Mouse (Mus musculus) liver, embryonic 14.5 days (tissue): ENCODE data around the gene Sgsh.

Experiments
- CTCF ChIP-seq: IDR thresholded peaks from 2 replicates; pipeline ENCODE4 v1.5.1; 2016; ENCODE audit warnings: antibody characterized with exemption, low read depth, control low read depth
- EP300 ChIP-seq: IDR thresholded peaks from 2 replicates; pipeline ENCODE4 v1.6.1; 2016; ENCODE audit warnings: antibody characterized with exemption, low read depth

DNA sequence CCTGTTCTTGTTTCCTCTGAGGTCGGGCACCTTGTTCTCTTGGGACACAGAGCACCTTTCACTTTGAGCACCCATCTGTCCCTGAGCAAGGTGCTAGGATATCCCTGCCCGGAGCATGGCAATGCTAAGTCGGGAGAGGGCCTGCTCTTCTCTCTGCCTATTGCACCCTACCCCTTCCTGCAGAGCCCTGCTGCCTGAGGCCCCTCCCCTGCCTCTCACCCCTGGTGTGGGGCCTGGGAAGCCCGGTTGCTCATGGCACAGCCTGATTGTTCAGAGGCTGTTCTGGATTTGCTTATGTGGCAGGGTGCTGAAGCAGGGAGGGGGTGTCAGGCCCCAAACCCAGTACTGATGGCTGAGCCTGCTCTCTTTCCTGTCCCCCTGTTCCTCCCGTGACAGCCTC is 16.2 kb downstream of the Sgsh start:
- TF ChIP-seq CTCF (no peak), EP300 (no peak)
